Mouse (Mus musculus): ENCODE data around the gene Fgf12. TPM values are rescaled to one million over a fixed set of nuclear protein-coding genes. Genes with fewer than 3 reads are reported as not detected.

The Fgf12 gene
- polyA plus RNA-seq, 1 experiment from 2014 or later = 9.9 TPM

GRCm38 (mm10) chr16:28239382-28239781 lies 513.5 kb downstream of the Fgf12 start:
- Histone ChIP-seq H3K4me1 (no peaks in the 10 kb centered on the region), H3K27ac (no peak overlapping the region), H3K9me3 (replicated peaks) (no peaks in the 10 kb centered on the region), H3K4me3 (no peak overlapping the region), H3K9ac (no peak overlapping the region), H3K36me3 (no peaks in the 10 kb centered on the region), H3K27me3 (no peaks in the 10 kb centered on the region), H3K4me2 (replicated peaks) (no peak overlapping the region)
- 88% methylated on average over 4 of the region's 4 CpGs for WGBS
- no peak for ATAC-seq (ENCODE audit: low FRiP score)

GRCm38 (mm10) chr16:28238019-28238868 lies 514.6 kb downstream of the Fgf12 start:
- Histone ChIP-seq H3K4me1 (no peaks in the 10 kb centered on the region), H3K9me3 (replicated peaks) (no peaks in the 10 kb centered on the region), H3K27me3 (no peaks in the 10 kb centered on the region), H3K36me3 (no peaks in the 10 kb centered on the region), H3K9ac (no peak overlapping the region), H3K4me2 (replicated peaks) (no peak overlapping the region), H3K27ac (no peak overlapping the region), H3K4me3 (no peak overlapping the region)
- WGBS = 72% methylated on average over 13 of the region's 13 CpGs
- no peak for ATAC-seq (ENCODE audit: low FRiP score)

- H3K4me3 ChIP-seq = no peak overlapping the region
- 81% methylated on average over 5 of the region's 5 CpGs for WGBS
- ATAC-seq (ENCODE audit: low FRiP score) = no peak
- H3K4me1 ChIP-seq = no peaks in the 10 kb centered on the region
- H3K27me3 ChIP-seq = no peaks in the 10 kb centered on the region
- no peak overlapping the region for H3K9ac ChIP-seq
- no peak overlapping the region for H3K4me2 ChIP-seq (replicated peaks)
- no peak overlapping the region for H3K27ac ChIP-seq
- no peaks in the 10 kb centered on the region for H3K9me3 ChIP-seq (replicated peaks)
- no peaks in the 10 kb centered on the region for H3K36me3 ChIP-seq
Measured at GRCm38 (mm10) chr16:28215930-28216329, 536.9 kb downstream of the Fgf12 start.

- no peak overlapping the region for H3K4me2 ChIP-seq (replicated peaks)
- H3K27me3 ChIP-seq = no peaks in the 10 kb centered on the region
- no peaks in the 10 kb centered on the region for H3K36me3 ChIP-seq
- H3K4me3 ChIP-seq = no peak overlapping the region
- no peaks in the 10 kb centered on the region for H3K4me1 ChIP-seq
- no peak overlapping the region for H3K9ac ChIP-seq
- H3K27ac ChIP-seq = no peak overlapping the region
- no peaks in the 10 kb centered on the region for H3K9me3 ChIP-seq (replicated peaks)
- WGBS = 86% methylated on average over 1 of the region's 1 CpGs
- ATAC-seq (ENCODE audit: low FRiP score) = no peak
Measured at GRCm38 (mm10) chr16:28212411-28212810, 540.5 kb downstream of the Fgf12 start.

- no peaks in the 10 kb centered on the region for H3K36me3 ChIP-seq
- H3K9ac ChIP-seq = no peak overlapping the region
- no peak for ATAC-seq (ENCODE audit: low FRiP score)
- H3K4me1 ChIP-seq = no peaks in the 10 kb centered on the region
- H3K9me3 ChIP-seq (replicated peaks) = no peaks in the 10 kb centered on the region
- no peak overlapping the region for H3K4me3 ChIP-seq
- H3K27ac ChIP-seq = no peak overlapping the region
- no peaks in the 10 kb centered on the region for H3K27me3 ChIP-seq
- 94% methylated on average over 2 of the region's 2 CpGs for WGBS
- H3K4me2 ChIP-seq (replicated peaks) = no peak overlapping the region
Measured at GRCm38 (mm10) chr16:28156443-28156842, 596.4 kb downstream of the Fgf12 start.

GRCm38 (mm10) chr16:28140972-28141371 lies 611.9 kb downstream of the Fgf12 start:
- 85% methylated on average over 3 of the region's 3 CpGs for WGBS
- no peaks in the 10 kb centered on the region for H3K9me3 ChIP-seq (replicated peaks)
- no peak for ATAC-seq (ENCODE audit: low FRiP score)

GRCm38 (mm10) chr16:28127006-28127405 lies 625.9 kb downstream of the Fgf12 start:
- Histone ChIP-seq H3K36me3 (no peaks in the 10 kb centered on the region), H3K9ac (no peak overlapping the region), H3K4me3 (no peak overlapping the region), H3K9me3 (replicated peaks) (no peaks in the 10 kb centered on the region), H3K27ac (no peak overlapping the region), H3K27me3 (no peaks in the 10 kb centered on the region), H3K4me1 (no peaks in the 10 kb centered on the region), H3K4me2 (replicated peaks) (no peak overlapping the region)
- ATAC-seq (ENCODE audit: low FRiP score) = no peak
- 93% methylated on average over 2 of the region's 2 CpGs for WGBS

More at GRCm38 (mm10) chr16:28140972-28141371, 611.9 kb downstream of the Fgf12 start:
- no peaks in the 10 kb centered on the region for H3K27me3 ChIP-seq
- H3K4me1 ChIP-seq = no peaks in the 10 kb centered on the region
- no peaks in the 10 kb centered on the region for H3K36me3 ChIP-seq
- H3K9ac ChIP-seq = no peak overlapping the region
- H3K27ac ChIP-seq = no peak overlapping the region
- no peak overlapping the region for H3K4me2 ChIP-seq (replicated peaks)
- no peak overlapping the region for H3K4me3 ChIP-seq

MicroRNAs encoded within 50 kb of the gene (microRNA counts, 519-probe panel; counts per million panel counts)
- microRNA mmu-miR-690 = 470 counts per million, percentile 58 among the panel's probes with 10 or more counts

Small RNA genes within 50 kb of the gene (microRNA-seq; reads per million reads assigned to microRNA genes)
- not detected for gene Mir690

Other genes with a start within 250 kb of the Fgf12 start
- 11.7 and 12.9 TPM in 2 replicates for gene Mb21d2, start 176.6 kb upstream of the Fgf12 start, polyA plus RNA-seq (2016; fragmentation: Nextera tagmentation; extraction: Ambion mirVana)